Comparison of ENCODE assay signal across 25 mouse cellular contexts in genomic region chr14:76072626-76073025, GRCm38 (mm10). TPM values are rescaled to one million over a fixed set of nuclear protein-coding genes. Genes with fewer than 3 reads are reported as not detected.
A peak's percentile ranks its signal among the peaks of the same experiment; 100 is the strongest.
DNase-seq lines count a peak whose midpoint lies in the region; ATAC-seq and TF ChIP-seq lines count a peak whose summit lies in the region.
"Had no signal": no experiment of that assay in that cellular context is flagged by ENCODE, and none has a peak within 500 bp of the region (broad histone marks: within the 10 kb centered on the region; RNA-seq: fewer than 3 reads in every experiment).

No protein-coding gene starts in this region.

- no peak for TF ChIP-seq POLR2A in small intestine, adult 2 months (IDR thresholded peaks at IDR 0.05; ENCODE audit: low read depth, low read length)

- H3K27ac ChIP-seq in liver, postnatal 0 days (ENCODE audit: low read depth): no peak overlapping the region
- H3K27ac ChIP-seq in small intestine, adult 2 months (ENCODE audit: insufficient read depth, low read depth, low read length): peak overlapping the region; percentile 87
- H3K27ac ChIP-seq: hindbrain, embryonic 14.5 days; layer of hippocampus, adult 2 months had no signal

- no peak for ATAC-seq in liver, postnatal 0 days
- ATAC-seq: activated CD4-positive, CD25-positive, alpha-beta regulatory T cell, adult 4 months; CD4-positive, CD25-positive, alpha-beta regulatory T cell, adult 4 months; midbrain, embryonic 16.5 days had no signal

- H3K9me3 ChIP-seq in liver, postnatal 0 days (ENCODE audit: low read length): no peaks in the 10 kb centered on the region
- H3K9me3 ChIP-seq: heart, embryonic 12.5 days had no signal

- no peaks in the 10 kb centered on the region for H3K4me1 ChIP-seq in liver, postnatal 0 days (ENCODE audit: insufficient read depth)
- peaks cover 25% of the 10 kb centered on the region for H3K4me1 ChIP-seq in small intestine, adult 2 months (ENCODE audit: control insufficient read depth, insufficient read depth, insufficient read length, low read length)
- H3K4me1 ChIP-seq: heart, embryonic 12.5 days had no signal

- DNase-seq in adrenal gland, adult 2 months: peak; percentile 14
- no peak for DNase-seq in adrenal gland, adult 18-20 months (ENCODE audit: low spot score in 2 of 2)
- peak; percentile 56 for DNase-seq in liver, postnatal 0 days
- DNase-seq in liver: no peak
- peak; percentile 12 to 29 for DNase-seq in kidney, adult 8-10 months
- no peak for DNase-seq in layer of hippocampus, adult 8-10 months (ENCODE audit: low spot score in 2 of 2)
- no peak for DNase-seq in spleen, postnatal 10 days (ENCODE audit: low spot score in 2 of 2)
- DNase-seq: cerebellum, adult 11-12 months; cerebellum, postnatal 36 days; gastrocnemius, postnatal 10 days; heart, adult 11 months; heart, postnatal 14 days; left cerebral cortex, postnatal 4 days; lung, embryonic 14.5 days; lung, postnatal 36 days; retina, postnatal 1 day; thymus, adult 18-20 months had no signal

- 44% methylated on average over 2 of the region's 2 CpGs for WGBS in liver, postnatal 0 days (ENCODE audit: insufficient replicate concordance)
- 36% methylated on average over 2 of the region's 2 CpGs for WGBS in small intestine, adult 2 months

- no peak overlapping the region for H3K4me3 ChIP-seq in liver, postnatal 0 days (ENCODE audit: low read depth, low read length)
- H3K4me3 ChIP-seq in small intestine, adult 2 months (ENCODE audit: low read depth, low read length): no peak overlapping the region
- H3K4me3 ChIP-seq: heart, embryonic 12.5 days; layer of hippocampus, adult 2 months had no signal

- H3K36me3 ChIP-seq in liver, postnatal 0 days (replicated peaks; ENCODE audit: insufficient read depth, low read length): no peaks in the 10 kb centered on the region
- no peaks in the 10 kb centered on the region for H3K36me3 ChIP-seq in small intestine, adult 2 months (ENCODE audit: control insufficient read depth, insufficient read depth, low read length)
- H3K36me3 ChIP-seq: heart, embryonic 12.5 days had no signal

- no peaks in the 10 kb centered on the region for H3K27me3 ChIP-seq in liver, postnatal 0 days (ENCODE audit: insufficient read depth, low read length)
- H3K27me3 ChIP-seq in small intestine, adult 2 months (ENCODE audit: control insufficient read depth, insufficient read depth, low read length): no peaks in the 10 kb centered on the region
- H3K27me3 ChIP-seq: heart, embryonic 12.5 days had no signal

- H3K9ac ChIP-seq in liver, postnatal 0 days (replicated peaks): no peak overlapping the region
- H3K9ac ChIP-seq: heart, embryonic 12.5 days; hindbrain, embryonic 14.5 days; lung, embryonic 14.5 days had no signal

- H3K4me2 ChIP-seq in liver, postnatal 0 days (ENCODE audit: low read depth, low read length): no peak overlapping the region
- H3K4me2 ChIP-seq: heart, embryonic 12.5 days; hindbrain, embryonic 14.5 days; liver, embryonic 11.5 days; lung, embryonic 14.5 days had no signal

- no peak for TF ChIP-seq CTCF in liver, postnatal 0 days (IDR thresholded peaks at IDR 0.05; ENCODE audit: low read depth)
- TF ChIP-seq CTCF in small intestine, adult 2 months (IDR thresholded peaks at IDR 0.05; ENCODE audit: extremely low read depth, insufficient read length, insufficient replicate concordance, low read depth, low read length): no peak

- TF ChIP-seq EP300 in liver, postnatal 0 days (IDR thresholded peaks at IDR 0.05; ENCODE audit: low read depth): no peak

RNA-seq across cellular contexts. Expression of gene Gpalpp1, which starts 37.9 kb away (rescaled TPM):
- 10 to 100 TPM; 18.9 to 19.6 TPM for total RNA-seq in adrenal gland, adult 2 months (2021)
- 1.4 and 1.6 TPM in 2 replicates for polyA plus RNA-seq in adrenal gland, adult 2 months (2012; rRNA removed)
- total RNA-seq in adrenal gland, adult 18-20 months (2021): 10 to 100 TPM; 13.6 to 18.6 TPM
- 2.6 and 3.2 TPM in 2 replicates for polyA plus RNA-seq in liver, postnatal 0 days (2015; fragmentation: Nextera tagmentation; extraction: Ambion mirVana)
- polyA plus RNA-seq in small intestine, adult 2 months (2012; rRNA removed): 0.47 and 1.1 TPM in 2 replicates
- total RNA-seq in layer of hippocampus, adult 8-10 months (2022): 10 to 100 TPM; 23.9 to 26.0 (median 24.8) TPM

RNA-seq across cellular contexts. Expression of gene Nufip1, which starts 38.1 kb away (rescaled TPM):
- total RNA-seq in adrenal gland, adult 2 months (2021): 1 to 10 TPM; 6.9 to 8.2 TPM
- polyA plus RNA-seq in adrenal gland, adult 2 months (2012; rRNA removed): 6.8 and 7.7 TPM in 2 replicates
- 1 to 10 TPM; 6.6 to 7.6 TPM for total RNA-seq in adrenal gland, adult 18-20 months (2021)
- 4.7 and 5.1 TPM in 2 replicates for polyA plus RNA-seq in liver, postnatal 0 days (2015; fragmentation: Nextera tagmentation; extraction: Ambion mirVana)
- polyA plus RNA-seq in small intestine, adult 2 months (2012; rRNA removed): 2.1 and 2.9 TPM in 2 replicates
- 1 to 10 TPM; 8.3 to 9.4 (median 8.8) TPM for total RNA-seq in layer of hippocampus, adult 8-10 months (2022)

Comparison
In these comparisons a context has a peak if more than half of its experiments do, and no peak if none do; other contexts are left out.
1. DNase-seq: peak in adrenal gland, adult 2 months (single experiment), liver, postnatal 0 days (single experiment) and kidney, adult 8-10 months (2 of 2); none in adrenal gland, adult 18-20 months (0 of 2), liver (single experiment), layer of hippocampus, adult 8-10 months (0 of 2) and spleen, postnatal 10 days (0 of 2).